Mouse (Mus musculus): Measurements from ENCODE around the gene Disp1. TPM values are rescaled to one million over a fixed set of nuclear protein-coding genes. Genes with fewer than 3 reads are reported as not detected.

The Disp1 gene
- total RNA-seq, 2 experiments from 2014 or later: 1.4 to 3.8 TPM

DNA sequence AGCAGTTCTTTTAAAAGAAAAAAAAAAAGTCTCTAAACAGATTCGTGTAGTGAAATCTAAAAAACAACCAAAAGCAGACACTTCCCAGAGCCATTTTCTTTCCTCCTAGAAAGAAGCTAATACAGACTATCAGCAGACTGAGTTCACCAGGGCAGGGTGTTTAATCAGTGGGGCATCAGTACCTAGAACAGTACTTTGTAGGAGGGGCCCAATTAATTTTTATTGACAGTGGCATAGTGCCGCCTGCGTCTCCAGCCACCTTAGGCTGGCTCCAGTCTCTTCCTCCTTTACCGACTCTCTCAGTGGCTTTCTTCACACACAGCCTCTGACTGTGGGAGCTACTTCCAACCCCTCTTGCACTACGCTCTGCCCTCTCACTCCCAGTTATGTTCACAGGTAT lies 121.1 kb downstream of the Disp1 start:
- no peak for ATAC-seq (replicated peaks; ENCODE audit: low FRiP score, poor library complexity, severe bottlenecking)

DNA sequence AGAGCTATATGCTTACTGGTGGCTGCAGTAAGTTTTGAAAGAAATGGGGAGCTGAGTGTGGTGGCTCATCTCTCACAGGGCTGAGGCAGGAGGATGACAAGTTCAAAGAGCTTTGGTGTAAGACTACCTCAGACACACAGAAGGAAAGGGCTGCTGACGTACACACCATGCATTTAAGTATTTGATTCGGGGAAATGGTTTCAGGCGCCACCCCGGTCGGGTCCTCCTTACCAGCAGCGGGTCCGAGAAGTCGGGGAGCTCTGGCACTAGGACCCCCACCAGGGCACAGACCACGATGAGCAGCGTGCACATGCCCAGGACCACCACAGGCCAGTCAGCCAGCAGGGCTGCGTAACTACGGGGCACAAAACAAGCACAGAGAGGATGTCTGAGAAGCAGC lies 121.6 kb downstream of the Disp1 start:
- ATAC-seq (replicated peaks; ENCODE audit: low FRiP score, poor library complexity, severe bottlenecking): no peak

GRCm38 (mm10) chr1:183097606-183098005 lies 123.7 kb downstream of the Disp1 start:
- ATAC-seq (replicated peaks; ENCODE audit: low FRiP score, poor library complexity, severe bottlenecking): no peak

GRCm38 (mm10) chr1:183095454-183096088 lies 125.8 kb downstream of the Disp1 start:
- ATAC-seq (replicated peaks; ENCODE audit: low FRiP score, poor library complexity, severe bottlenecking): no peak

DNA sequence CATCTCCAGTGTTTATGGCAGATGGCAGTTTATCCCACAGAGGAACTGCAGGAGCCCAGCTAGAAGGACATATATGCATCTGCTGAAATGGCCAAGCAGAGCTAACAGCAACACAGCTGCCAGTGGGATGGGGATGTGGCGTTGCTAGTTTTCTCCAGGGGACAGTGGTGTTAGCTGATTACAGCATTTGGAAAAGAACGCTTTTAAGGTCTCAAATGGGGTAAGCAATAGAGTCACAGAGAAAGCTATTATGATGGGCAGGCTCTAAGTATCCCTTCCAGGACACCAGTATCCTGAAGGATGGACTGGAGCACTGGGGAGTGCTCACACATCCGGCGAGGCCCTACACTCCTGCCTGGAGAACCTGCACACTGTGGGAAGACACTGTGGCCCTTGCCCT lies 129.0 kb downstream of the Disp1 start:
- ATAC-seq (replicated peaks; ENCODE audit: low FRiP score, poor library complexity, severe bottlenecking): no peak

DNA sequence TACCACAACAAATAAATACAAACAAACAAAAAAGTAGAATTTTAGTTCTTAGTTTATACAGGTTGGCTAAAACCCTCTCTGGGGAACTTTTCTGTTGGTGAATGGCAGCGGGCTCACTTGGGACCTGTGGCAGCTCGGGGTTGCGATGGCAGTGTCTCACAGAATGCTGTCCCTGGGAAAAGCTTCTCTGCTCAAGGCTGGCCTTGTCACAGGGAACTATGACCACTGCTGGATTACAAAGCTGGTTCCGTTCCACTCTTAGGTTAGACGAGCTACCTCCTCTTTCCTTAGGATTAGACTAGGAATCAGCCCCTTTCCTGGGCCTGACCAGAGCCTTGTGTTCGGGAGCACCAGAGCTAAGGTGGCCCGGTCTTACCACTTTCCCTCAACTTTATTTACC lies 130.1 kb downstream of the Disp1 start:
- no peak for ATAC-seq (replicated peaks; ENCODE audit: low FRiP score, poor library complexity, severe bottlenecking)

DNA sequence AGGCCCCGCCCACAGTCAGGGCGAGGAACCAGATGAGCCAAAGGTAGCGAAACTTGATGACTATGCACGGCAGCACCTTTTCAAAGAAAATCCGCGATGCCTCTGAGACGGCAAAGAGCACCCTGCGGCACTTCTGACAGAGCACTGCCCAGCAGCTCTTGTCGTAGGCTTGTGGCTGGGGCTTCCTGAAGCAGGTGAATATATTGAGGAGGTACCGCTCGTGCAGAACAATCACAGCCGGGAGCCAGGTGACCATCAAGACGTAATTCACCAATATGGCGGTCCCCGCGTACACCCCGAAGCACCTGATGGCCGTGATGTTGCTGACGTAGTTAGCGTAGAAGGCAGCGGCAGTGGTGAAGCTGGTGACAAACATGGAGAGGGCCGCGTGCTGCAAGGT lies 132.7 kb downstream of the Disp1 start:
- 0 out of 2 replicates have a peak, but pooled peaks have one; percentile 21 for ATAC-seq (replicated peaks; ENCODE audit: low FRiP score, poor library complexity, severe bottlenecking)

DNA sequence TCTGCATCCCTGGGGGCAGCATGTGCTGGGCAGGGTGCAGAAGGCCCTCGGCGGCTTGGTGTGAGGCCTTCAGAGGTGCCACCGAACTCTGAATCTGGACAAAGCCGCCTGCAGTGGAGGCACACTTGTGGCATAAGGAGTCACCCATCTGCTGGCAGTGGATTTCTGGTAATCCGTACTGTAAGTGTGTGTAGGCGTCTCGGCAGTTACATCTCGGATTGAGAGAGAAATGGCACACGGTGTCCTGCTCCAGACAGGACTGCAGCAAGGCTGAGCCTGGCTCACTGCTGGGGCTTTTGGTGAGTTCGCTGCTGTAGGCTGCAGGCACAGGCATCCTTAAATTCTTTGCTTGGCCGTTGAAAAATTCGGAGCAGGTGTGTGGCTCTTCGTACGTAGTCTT lies 134.5 kb downstream of the Disp1 start:
- no peak for ATAC-seq (replicated peaks; ENCODE audit: low FRiP score, poor library complexity, severe bottlenecking)

GRCm38 (mm10) chr1:183084085-183085050 lies 137.0 kb downstream of the Disp1 start:
- ATAC-seq (replicated peaks; ENCODE audit: low FRiP score, poor library complexity, severe bottlenecking): no peak

DNA sequence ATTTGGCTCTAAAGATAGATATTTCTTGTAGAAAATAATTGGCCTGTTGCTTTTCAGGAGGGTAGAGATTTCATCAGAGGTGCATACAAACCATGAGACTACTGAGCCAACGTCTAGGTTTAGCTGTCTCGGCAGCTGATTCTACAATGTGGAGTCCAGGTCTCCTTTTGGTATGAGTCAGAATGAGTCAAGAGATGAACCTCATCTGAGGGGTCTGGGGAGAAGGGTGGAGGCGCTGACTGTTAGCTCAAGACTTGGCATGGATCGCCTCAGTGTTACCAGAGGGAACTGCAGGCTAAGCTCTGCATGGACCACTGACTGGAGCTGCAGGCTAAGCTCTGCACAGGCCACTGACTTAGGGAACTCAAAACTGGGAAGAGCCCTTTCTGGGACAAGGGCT lies 138.9 kb downstream of the Disp1 start:
- ATAC-seq (replicated peaks; ENCODE audit: low FRiP score, poor library complexity, severe bottlenecking): no peak

DNA sequence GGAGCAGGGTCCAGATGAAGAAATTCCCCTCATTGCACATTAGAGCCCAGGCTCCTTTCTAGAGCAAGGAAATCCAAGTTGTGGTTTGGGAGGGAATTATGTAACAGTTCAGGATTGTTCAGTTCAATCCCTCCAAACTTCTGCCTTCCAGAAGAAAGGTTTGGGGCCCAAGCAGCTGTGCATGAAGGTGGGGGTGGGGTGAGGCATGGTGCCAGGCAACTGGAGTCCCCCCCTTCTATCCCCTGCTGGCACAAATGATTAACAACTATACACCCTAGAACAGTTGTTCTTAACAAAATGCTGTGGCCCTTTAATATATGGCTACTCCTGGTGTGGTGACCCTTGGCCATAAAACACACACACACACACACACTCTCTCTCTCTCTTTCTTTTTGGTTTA lies 140.2 kb downstream of the Disp1 start:
- no peak for ATAC-seq (replicated peaks; ENCODE audit: low FRiP score, poor library complexity, severe bottlenecking)

- ATAC-seq (replicated peaks; ENCODE audit: low FRiP score, poor library complexity, severe bottlenecking): no peak
These were observed 146.1 kb downstream of the Disp1 start for GRCm38 (mm10) chr1:183075121-183075822.

GRCm38 (mm10) chr1:183072263-183073050 lies 148.9 kb downstream of the Disp1 start:
- ATAC-seq (replicated peaks; ENCODE audit: low FRiP score, poor library complexity, severe bottlenecking): no peak

- no peak for ATAC-seq (replicated peaks; ENCODE audit: low FRiP score, poor library complexity, severe bottlenecking)
These were observed 151.2 kb downstream of the Disp1 start for GRCm38 (mm10) chr1:183069954-183070649.

DNA sequence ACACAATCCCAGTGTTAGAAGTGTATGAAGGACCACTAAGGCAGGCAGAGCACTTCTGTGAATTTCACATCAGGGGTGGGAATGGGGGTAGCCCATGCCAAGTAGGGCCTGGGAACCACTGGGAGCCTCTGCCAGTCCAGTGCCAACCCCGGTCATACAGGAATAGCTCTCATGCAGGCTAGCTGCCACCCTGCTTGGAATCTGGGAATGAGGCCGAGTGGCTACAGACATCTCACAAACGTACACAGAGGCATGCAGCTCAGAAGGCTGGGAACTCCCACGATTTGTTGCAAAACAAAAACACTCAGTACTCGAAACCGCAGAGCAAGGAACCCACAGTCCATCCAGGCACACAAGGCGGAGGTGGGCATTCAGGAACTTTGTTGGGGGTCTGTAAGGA lies 153.5 kb downstream of the Disp1 start:
- ATAC-seq (replicated peaks; ENCODE audit: low FRiP score, poor library complexity, severe bottlenecking): no peak

GRCm38 (mm10) chr1:183066981-183067380 lies 154.3 kb downstream of the Disp1 start:
- ATAC-seq (replicated peaks; ENCODE audit: low FRiP score, poor library complexity, severe bottlenecking): no peak

GRCm38 (mm10) chr1:183060611-183061010 lies 160.7 kb downstream of the Disp1 start:
- ATAC-seq (replicated peaks; ENCODE audit: low FRiP score, poor library complexity, severe bottlenecking): no peak

- ATAC-seq (replicated peaks; ENCODE audit: low FRiP score, poor library complexity, severe bottlenecking): no peak
These were observed 165.1 kb downstream of the Disp1 start for GRCm38 (mm10) chr1:183056289-183056655.

DNA sequence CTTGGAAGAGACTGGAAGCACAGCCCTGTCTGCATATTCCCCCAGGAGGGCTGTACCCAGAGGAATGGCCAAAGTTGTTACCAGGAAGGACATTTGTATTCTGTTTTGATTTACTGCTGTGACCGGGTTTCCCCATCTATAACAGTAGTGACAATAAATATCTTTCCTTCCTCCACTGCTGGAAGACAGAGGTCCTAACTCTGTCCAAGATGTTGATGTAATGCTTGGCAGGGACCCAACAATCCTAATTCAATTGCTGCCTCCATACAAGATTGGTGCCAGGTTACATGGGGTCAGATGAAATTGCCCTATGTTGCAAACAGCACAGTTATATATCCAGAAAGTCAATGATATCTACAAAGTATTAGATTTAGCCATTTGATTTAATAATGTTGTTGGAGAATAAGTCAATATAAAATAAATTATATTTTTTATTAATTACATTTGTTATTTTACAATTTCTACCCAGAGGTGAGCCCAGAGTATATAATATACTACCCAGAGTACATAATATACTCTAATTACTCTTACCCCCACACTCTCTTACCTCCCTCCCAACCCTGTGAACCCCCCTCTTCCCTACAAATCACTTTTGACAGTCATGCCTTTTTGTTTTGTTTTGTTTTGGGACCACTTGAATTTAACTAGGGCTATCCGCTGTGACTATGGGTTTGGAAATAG lies 165.6 kb downstream of the Disp1 start:
- ATAC-seq (replicated peaks; ENCODE audit: low FRiP score, poor library complexity, severe bottlenecking): no peak

Data from erythroblast, adult 5-6 weeks (primary cell).